Mouse (Mus musculus) stomach, embryonic 14.5 days (tissue): Measurements from ENCODE around the gene Six3. TPM values are rescaled to one million over a fixed set of nuclear protein-coding genes. Genes with fewer than 3 reads are reported as not detected.

Experiments
- ATAC-seq: fragments of 200-750 bp; cut with Nextera tagmentation; 2 replicates; pipeline ENCODE4 v1.8.0; 2017; ENCODE audit warnings: low read depth, moderate TSS enrichment; ENCODE audit not compliant: insufficient number of reproducible peaks, insufficient read depth, low FRiP score
- H3K27ac ChIP-seq: fragments of 300-500 bp; sonication (generic); 2 replicates; pipeline ENCODE4 v1.5.1; 2014; ENCODE audit warnings: mild to moderate bottlenecking, low read length, moderate library complexity, mixed read lengths
- H3K27me3 ChIP-seq: fragments of 300-500 bp; sonication (generic); 2 replicates; pipeline ENCODE4 v1.6.1; 2014; ENCODE audit warnings: low read length, control low read depth, mixed read lengths; ENCODE audit not compliant: control insufficient read depth, insufficient read depth
- H3K36me3 ChIP-seq: fragments of 300-500 bp; sonication (generic); 2 replicates; pipeline ENCODE4 v1.6.1; 2014; ENCODE audit warnings: mild to moderate bottlenecking, control low read depth, low read length, moderate library complexity, mixed read lengths; ENCODE audit not compliant: control insufficient read depth, insufficient read depth
- H3K4me1 ChIP-seq: fragments of 300-500 bp; sonication (generic); 2 replicates; pipeline ENCODE4 v1.6.1; 2014; ENCODE audit warnings: low read length, control low read depth, mixed read lengths; ENCODE audit not compliant: control insufficient read depth, insufficient read depth
- H3K4me2 ChIP-seq: fragments of 300-500 bp; sonication (generic); replicated peaks from 2 replicates; pipeline ENCODE4 v1.6.1; 2014; ENCODE audit warnings: low read depth, low read length, control low read depth
- H3K4me3 ChIP-seq: fragments of 300-500 bp; sonication (generic); 2 replicates; pipeline ENCODE4 v1.5.1; 2014; ENCODE audit warnings: low read depth, low read length, control low read depth
- H3K9ac ChIP-seq: fragments of 300-500 bp; sonication (generic); replicated peaks from 2 replicates; pipeline ENCODE4 v1.6.1; 2014; ENCODE audit warnings: low read depth, mild to moderate bottlenecking, control low read depth, low read length, moderate library complexity, mixed read lengths
- H3K9me3 ChIP-seq: fragments of 300-500 bp; sonication (generic); 2 replicates; pipeline ENCODE4 v1.6.1; 2016; ENCODE audit warnings: low read depth, low read length, control low read depth; ENCODE audit not compliant: control insufficient read depth
- WGBS: fragments of 180-500 bp; shearing (Covaris S2); extraction: QIAGEN DNeasy Blood & Tissue Kit; methylation state at CpG from one replicate; pipeline ENCODE4 v1.1.7; 2014; 5-methylcytosine and 5-hydroxymethylcytosine counted together
- polyA plus RNA-seq: library from polyadenylated mRNA; unstranded; fragments of >200 nt; fragmentation: Nextera tagmentation; extraction: Ambion mirVana; gene quantifications from 2 replicates; pipeline ENCODE4 v1.2.1, GENCODE M21; 2014

The Six3 gene
- polyA plus RNA-seq, 1 experiment from 2014 or later, result not detected

DNA sequence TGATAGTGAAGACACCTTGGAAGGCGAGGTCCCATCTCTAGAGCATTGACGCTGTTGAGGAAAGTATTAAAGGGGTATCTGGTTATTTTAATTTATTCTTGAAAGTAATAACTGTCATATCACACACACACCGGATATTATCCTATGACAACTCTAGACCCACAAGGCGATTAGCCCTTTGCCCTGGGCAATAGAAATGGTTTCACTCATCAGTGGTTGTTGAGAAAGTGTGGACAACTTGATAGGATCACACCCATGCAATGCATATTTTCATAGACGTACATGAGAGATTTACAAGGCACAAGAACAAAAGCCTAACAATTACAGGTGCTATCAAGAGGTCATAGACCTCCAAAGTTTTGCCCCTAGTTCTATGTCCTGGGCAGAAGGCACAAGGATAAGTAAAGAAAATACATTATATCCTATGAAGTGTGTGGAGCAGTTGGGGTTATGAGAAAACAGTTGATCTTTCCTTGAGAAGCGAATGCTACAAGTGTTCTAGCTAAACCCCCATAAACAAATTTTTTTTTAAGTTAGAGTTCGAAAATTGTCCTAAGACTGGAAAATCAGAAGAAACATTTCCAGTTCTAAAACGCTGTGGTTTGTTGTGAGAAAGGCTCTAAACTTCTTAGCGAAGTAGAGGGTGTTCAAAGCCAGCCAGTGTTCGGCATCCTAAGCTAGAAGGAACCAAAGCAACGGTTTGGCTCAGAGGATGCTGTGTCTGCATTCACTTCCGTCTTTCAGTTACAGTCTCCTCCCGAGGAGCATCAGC, 3.6 kb upstream of the Six3 start:
- no peak overlapping the region for H3K27ac ChIP-seq
- H3K9me3 ChIP-seq, result no peaks in the 10 kb centered on the region
- H3K9ac ChIP-seq, result no peak overlapping the region
- ATAC-seq, result no peak
- no peak overlapping the region for H3K4me3 ChIP-seq
- 5% methylated on average over 13 of the region's 13 CpGs for WGBS
- no peaks in the 10 kb centered on the region for H3K36me3 ChIP-seq
- no peaks in the 10 kb centered on the region for H3K4me1 ChIP-seq
- H3K4me2 ChIP-seq, result no peak overlapping the region
- H3K27me3 ChIP-seq, result peaks cover 82% of the 10 kb centered on the region

DNA sequence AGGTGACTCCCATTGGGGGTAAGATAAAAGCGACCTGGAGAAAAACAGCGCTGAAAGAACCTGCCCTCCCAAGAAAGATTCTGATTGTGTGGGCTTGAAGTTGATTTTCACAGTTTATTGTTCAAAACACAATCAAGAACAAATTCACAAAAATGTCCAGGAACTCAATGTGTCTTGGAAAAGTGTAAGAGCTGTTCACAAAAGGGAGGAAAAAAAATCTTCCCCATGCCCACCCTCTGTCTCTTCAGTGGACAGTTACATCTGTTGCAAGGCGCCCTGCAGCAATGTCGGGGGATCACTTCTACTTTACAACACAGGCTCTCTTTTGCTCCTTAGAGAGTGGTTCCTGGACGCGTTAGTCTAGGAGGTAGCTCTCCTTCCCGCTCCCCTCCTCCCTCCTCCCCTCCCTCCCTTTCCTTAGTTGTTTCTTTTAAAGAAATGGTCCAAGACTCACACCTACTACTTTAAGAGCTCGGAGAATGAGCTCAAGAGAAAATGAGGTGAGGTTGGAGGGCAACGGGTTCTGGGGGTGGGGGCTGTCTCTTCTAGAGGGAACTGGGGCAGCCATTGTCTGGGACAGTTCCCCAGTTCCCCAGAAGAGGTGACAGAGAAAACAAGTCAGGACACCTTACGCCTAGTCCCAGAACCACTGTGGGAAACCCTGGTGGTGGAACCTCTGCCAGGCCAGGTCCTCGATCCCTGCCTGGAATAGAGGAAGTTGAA, 2.9 kb upstream of the Six3 start:
- Histone ChIP-seq H3K36me3 (no peaks in the 10 kb centered on the region), H3K27ac (no peak overlapping the region), H3K4me3 (no peak overlapping the region), H3K4me2 (no peak overlapping the region), H3K27me3 (peaks cover 82% of the 10 kb centered on the region), H3K9me3 (no peaks in the 10 kb centered on the region), H3K9ac (no peak overlapping the region), H3K4me1 (no peaks in the 10 kb centered on the region)
- WGBS, result 4% methylated on average over 11 of the region's 11 CpGs
- no peak for ATAC-seq

DNA sequence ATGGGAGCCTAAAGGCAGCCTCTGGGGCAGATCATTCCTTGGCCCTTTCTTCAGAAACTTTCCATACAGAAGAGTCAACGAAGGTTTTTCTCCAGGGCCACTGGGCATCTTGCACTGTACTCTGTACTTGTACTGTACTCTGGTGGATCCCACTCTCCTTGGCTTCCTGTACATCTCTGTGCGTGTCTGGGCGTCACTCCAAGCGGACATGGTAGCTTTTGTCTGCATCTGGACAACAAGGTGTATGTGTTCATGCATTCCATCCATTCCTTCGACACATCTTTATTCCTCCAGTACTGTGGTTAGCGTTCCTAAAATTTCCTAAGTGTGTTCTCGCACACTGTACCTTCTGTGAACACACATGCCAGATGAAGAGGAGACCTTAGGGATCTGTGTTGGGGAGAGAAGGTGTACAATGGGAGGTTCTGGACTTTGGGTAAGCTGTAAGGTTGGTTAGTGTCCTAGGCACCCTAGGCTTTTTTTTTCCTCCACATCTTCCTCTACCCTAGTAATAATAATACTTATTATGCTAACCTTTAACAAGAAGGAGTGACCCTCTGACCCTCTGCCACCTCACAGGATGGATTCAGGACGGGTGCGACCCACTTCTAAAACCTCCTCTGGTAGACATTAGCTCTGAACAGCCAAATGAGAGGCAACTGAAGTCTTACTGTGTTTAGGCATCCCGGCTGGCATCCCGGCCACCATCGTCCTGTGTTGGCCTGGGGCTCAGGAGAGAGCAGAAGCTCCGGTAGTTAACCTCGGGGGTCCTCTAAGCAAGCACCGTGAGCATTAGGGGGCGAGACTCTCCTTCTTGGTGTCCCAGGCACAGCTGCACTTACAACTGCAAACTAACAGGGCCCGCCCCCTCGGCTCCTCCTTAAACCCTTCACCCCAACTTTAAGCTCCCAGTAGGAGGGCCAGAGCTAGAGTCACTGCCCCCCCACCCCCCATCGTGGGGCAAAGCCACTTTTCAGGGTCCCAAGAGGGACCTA, 1.6 kb upstream of the Six3 start:
- no peak overlapping the region for H3K9ac ChIP-seq
- no peaks in the 10 kb centered on the region for H3K36me3 ChIP-seq
- no peaks in the 10 kb centered on the region for H3K4me1 ChIP-seq
- H3K4me2 ChIP-seq, result no peak overlapping the region
- peaks cover 87% of the 10 kb centered on the region for H3K27me3 ChIP-seq
- no peak for ATAC-seq
- no peak overlapping the region for H3K27ac ChIP-seq
- no peak overlapping the region for H3K4me3 ChIP-seq
- WGBS, result 5% methylated on average over 19 of the region's 19 CpGs
- H3K9me3 ChIP-seq, result no peaks in the 10 kb centered on the region

DNA sequence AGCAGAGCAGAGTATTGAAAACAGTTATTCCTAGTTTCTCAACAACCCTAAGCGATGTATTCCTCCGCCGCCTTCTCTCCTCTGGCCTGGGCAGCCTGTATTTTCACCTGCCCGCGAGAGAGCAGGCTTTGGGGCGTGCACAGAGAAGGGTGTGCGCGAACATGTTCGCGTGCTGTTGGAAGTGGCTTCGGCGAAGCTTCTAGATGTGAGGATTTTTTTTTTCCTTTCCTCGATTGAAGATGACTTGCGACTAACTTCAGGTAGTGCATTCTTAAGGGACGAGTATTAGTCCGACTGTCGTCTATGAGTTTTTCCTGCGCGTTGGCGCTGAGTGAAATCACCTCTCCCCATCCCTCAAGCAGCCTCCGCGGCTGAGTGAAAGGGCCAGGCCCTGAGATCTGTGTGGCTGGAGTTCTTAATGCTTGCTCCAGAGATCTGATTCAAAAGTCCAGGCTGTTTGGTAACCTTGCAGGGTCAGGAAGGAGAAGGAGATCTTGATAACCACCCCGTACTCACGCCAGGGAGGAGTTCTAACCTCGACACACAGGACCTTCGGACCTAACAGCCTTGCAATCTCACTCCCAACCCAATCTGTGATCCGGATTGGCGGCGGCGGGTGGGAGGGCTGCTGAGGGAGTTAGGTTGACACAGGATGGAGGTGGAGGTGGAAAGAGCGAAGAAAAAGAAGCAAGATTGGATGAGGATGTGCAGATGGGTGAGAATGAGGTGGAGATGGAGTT, 712 bp upstream of the Six3 start:
- no peak overlapping the region for H3K4me3 ChIP-seq
- no peaks in the 10 kb centered on the region for H3K4me1 ChIP-seq
- WGBS, result 1% methylated on average over 31 of the region's 31 CpGs
- H3K4me2 ChIP-seq, result no peak overlapping the region
- H3K27me3 ChIP-seq, result peaks cover 92% of the 10 kb centered on the region
- H3K9me3 ChIP-seq, result no peaks in the 10 kb centered on the region
- no peak overlapping the region for H3K27ac ChIP-seq
- no peaks in the 10 kb centered on the region for H3K36me3 ChIP-seq
- ATAC-seq, result no peak
- no peak overlapping the region for H3K9ac ChIP-seq

DNA sequence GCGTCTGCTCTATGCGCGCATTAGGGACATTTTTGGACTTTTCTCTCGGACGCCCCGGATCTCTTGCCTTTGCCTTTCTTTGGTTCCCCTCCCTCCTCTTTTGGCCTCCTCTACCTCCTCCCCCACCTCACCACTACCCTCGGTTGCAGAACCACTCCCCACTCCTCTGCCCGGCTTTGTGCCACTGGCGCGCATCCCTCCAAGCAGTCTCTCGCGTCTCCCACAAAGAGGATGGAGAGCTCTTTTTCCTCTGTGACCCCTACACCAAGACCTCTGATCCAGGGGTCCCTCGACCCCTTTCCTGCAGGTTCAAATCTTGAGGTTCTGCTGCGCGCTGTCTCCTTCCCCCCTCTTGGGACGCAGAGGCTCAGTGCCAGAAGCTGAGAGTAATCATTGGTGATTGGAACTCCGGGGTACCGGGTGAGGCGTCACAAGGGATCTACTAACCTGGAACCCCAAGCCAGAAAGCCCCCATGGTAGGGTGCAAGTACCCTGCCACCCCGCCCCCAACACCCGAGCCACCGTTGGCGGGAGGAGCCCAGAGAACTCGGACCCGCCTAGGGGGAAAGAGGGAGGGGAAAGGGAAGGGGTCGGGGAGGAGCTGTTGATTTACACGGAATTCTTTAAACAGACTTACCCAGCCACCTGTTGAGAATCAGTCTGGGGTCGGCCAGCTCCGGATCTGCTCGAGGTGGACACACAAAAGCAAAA, 758 bp downstream of the Six3 start:
- no peaks in the 10 kb centered on the region for H3K4me1 ChIP-seq
- H3K9me3 ChIP-seq, result no peaks in the 10 kb centered on the region
- H3K27me3 ChIP-seq, result peaks cover 92% of the 10 kb centered on the region
- H3K4me3 ChIP-seq, result no peak overlapping the region
- H3K9ac ChIP-seq, result no peak overlapping the region
- no peak overlapping the region for H3K4me2 ChIP-seq
- no peak for ATAC-seq
- H3K27ac ChIP-seq, result no peak overlapping the region
- H3K36me3 ChIP-seq, result no peaks in the 10 kb centered on the region
- under 1% methylated on average over 27 of the region's 30 CpGs for WGBS

DNA sequence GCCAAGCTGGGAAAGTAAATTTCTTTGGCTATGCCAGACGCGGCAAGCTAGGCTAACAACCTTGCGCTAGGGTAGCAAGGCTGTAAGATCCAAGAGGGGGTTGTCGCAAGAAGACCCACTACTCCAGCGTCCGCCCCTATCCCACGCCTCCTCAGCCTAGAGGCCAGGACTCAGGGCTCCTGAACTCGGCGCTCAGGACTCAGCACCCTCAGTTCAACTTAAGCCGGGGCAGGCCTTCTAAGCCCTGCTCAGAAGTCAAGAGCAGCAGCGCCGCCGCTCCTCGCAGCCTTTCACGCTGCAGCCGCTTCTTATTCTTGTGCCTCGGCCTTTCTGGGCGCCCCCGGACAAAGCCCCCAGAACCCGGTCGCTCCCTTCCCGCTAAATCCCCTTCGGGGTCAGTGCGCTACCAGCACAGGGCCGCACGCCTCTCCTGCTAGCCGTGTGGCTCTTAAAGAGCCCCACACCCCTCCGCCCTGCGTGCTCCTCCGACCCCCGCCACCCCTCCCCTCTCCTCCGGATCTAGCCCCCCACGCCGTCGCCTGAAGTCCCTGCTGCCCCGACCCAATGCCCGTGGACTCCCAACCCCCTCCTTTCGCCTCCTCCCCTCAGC, 1.4 kb downstream of the Six3 start:
- Histone ChIP-seq H3K4me2 (0 out of 2 replicates have a peak overlapping the region, but pooled peaks have one; percentile 7), H3K4me3 (no peak overlapping the region), H3K4me1 (no peaks in the 10 kb centered on the region), H3K27me3 (peaks cover 93% of the 10 kb centered on the region), H3K36me3 (no peaks in the 10 kb centered on the region), H3K9me3 (no peaks in the 10 kb centered on the region), H3K27ac (no peak overlapping the region), H3K9ac (no peak overlapping the region)
- WGBS, result 1% methylated on average over 38 of the region's 38 CpGs
- ATAC-seq, result no peak

DNA sequence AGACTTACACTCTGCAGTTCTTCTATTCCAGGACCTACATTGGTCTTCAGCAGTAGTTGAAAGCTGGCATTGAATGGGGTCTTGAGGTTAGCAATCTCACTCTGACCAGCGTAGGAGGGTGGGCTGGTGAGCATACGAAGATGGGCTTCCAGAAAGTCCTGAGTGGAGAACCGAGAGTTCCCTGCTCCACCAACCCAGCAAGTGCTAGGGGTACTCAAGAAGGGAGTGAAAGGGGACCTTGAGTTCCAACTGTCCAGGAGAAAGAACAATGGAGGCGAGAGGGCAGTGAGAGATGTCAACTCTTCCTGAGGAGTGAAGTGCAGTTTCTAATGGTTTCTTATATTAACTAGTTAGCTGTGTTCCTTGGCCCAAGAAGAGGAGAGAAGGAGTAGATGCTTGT, 2.2 kb downstream of the Six3 start:
- no peaks in the 10 kb centered on the region for H3K36me3 ChIP-seq
- peaks cover 93% of the 10 kb centered on the region for H3K27me3 ChIP-seq
- H3K4me3 ChIP-seq, result no peak overlapping the region
- H3K9ac ChIP-seq, result no peak overlapping the region
- no peaks in the 10 kb centered on the region for H3K9me3 ChIP-seq
- H3K27ac ChIP-seq, result no peak overlapping the region
- no peak overlapping the region for H3K4me2 ChIP-seq
- ATAC-seq, result no peak
- WGBS, result 2% methylated on average over 4 of the region's 4 CpGs
- no peaks in the 10 kb centered on the region for H3K4me1 ChIP-seq
